Mouse (Mus musculus) cerebellum, postnatal 36 days (tissue): ENCODE data around the gene Tmem150a.

Source experiments
- DNase-seq, 2 experiments: peaks; one replicate each; pipeline ENCODE4 v3.0.0; 2021 to 2022; ENCODE audit warnings: mixed read lengths in 2 of 2

Tmem150a gene

DNA sequence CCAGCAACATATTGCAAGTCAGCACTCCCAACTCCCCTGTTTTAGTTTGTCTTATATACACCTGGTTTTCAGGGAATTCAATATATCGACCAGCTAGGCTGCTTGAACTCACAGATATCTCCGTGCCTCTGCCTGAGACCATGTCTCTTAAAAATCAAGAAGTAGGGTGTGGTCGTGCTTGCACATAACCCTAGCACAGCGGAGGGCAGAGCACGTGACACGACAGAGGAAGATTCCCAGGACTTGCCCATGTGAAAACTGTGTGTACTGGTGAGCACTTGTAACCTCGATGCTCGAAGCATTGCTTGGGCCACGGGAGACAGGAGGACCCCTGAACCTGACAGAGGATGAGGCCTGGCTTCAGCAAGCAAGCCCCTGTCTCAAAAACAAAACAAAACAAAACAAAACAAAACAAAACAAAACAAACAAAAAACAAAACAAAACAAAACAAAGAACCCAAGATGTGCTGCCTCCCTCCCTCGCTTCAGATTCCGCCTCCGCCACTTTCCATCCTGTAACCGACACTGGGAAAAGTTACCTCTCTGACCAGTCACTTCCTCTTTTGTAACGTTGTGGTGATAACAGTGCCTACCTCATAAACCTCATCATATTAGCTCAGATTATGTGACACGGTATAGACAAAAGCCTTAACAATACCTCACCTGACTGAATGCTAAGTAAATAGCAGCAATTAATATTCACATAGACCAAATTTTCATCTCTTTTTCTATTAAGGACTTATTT lies 19.7 kb downstream of the Tmem150a start:
- DNase-seq = no peak

DNA sequence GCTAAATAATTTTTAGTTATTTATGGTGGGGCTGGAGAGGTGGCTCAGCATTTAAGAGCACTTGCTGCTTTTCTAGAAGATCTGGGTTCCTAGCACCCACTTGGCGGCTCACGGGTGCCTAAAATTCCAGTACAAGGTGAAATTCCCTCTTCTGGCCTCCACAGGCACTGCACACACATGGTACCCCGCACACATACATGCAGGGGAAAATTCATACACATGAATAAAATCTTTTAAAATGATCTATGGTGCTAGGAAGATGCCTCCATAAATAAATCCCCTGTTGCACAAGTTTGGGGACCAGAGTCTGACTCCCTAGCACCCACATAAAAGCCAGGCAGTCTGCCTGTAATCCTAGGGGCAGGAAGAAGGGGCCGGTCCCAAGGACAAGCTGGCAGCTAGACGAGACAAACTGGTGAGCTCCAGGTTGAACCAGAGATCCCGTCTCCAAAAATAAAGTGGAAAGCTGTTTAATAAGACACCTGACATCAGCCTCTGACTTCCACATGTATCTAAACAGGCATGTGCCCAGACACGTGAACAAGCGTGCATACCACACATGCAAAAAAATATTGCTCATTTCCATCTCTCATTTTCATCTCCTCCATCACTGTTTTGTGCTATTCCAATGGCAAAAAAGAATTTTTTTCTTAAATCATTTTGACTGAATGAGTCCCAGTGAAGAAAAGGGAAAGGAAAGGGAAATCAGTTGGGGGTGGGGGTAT lies 23.4 kb downstream of the Tmem150a start:
- no peak for DNase-seq

DNA sequence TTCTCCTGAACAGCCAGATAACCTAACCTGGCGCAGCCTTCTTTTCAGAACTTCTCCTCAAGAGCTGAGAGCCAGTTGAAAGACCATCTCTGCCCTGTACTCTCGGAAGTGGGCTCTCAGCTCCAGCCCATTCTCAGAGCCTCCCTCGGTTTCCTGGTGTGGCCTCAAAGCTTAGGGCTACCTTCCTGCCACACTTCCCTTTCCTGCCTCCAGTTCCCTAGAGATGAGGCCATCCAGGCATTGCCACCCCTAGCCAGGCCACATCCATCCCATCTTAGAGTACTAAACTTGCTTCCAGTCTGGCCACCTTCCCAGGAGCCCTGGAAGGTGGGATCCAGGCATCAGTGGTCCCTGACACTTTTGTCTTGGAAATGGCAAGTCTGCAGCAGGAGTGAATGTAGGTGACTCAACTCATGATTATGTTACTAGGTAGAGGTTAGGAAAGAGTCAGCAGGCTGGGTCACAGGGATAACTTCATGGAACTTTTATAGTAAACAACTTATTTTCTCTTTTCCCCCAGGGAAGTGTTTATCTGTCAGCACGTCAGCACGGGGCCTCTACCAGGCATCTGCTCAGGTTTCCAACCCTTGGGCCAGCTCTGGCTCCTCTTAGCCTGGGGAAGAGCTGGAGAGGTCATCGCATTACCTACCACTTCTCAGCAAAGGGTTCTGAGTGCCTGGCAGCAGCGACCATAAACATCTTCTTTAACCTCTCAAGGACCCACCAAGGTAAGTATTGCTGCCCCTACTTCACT lies 24.3 kb downstream of the Tmem150a start:
- DNase-seq = no peak

DNA sequence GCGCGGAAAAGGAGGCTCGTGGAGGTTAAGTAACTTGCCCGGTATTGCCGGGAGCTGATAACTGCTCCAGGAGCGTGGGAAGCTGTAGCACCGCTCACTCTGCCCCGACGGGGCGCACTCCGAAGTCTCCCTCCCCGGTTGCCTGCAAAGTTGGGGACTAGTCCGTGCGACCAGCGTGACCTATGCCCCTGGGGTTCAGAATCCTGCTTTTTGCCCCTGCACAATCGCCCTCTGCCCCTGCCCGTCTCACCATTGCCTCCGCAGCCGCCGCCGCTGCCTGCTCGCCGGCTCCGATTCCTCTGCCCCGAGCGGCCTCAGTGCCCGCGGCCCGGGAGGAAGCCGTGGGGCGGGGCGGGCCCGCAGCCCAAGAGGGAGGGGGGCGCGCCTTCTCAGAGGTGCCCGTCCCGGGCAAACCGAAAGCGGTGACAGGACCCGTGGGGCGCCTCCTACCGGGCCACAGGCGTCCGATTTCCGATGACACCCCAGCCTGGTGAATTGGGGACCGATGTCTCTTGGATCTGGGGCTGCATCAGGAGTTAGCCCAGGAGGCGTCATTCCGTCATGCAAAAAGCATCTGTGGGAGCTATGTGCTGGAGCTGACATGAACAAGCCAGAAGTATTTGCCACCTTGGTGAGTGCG lies 25.0 kb downstream of the Tmem150a start, which contains the start of gene Vamp5:
Vamp5 (minus strand) TSS at position 338 of the 640 bp plus-strand sequence.
- DNase-seq = peak in 1 of 2 experiments; percentile 35

DNA sequence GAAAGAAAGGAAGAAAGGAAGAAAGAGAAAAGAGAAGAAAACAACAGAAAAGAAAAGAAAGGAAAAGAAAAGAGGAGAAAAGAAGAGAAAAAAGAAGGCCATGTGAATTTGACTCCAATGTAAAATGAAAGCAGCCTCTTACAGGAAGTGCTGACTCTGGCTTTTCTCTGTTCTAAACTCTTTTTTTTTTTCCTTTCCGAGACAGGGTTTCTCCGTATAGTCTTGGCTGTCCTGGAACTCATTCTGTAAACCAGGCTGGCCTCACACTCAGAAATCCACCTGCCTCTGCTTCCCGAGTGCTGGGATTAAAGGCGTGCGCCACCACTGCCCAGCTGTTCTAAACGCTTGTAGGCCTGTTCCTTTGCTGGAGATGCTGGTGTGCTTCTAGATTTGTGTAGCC lies 27.2 kb downstream of the Tmem150a start:
- no peak for DNase-seq

DNA sequence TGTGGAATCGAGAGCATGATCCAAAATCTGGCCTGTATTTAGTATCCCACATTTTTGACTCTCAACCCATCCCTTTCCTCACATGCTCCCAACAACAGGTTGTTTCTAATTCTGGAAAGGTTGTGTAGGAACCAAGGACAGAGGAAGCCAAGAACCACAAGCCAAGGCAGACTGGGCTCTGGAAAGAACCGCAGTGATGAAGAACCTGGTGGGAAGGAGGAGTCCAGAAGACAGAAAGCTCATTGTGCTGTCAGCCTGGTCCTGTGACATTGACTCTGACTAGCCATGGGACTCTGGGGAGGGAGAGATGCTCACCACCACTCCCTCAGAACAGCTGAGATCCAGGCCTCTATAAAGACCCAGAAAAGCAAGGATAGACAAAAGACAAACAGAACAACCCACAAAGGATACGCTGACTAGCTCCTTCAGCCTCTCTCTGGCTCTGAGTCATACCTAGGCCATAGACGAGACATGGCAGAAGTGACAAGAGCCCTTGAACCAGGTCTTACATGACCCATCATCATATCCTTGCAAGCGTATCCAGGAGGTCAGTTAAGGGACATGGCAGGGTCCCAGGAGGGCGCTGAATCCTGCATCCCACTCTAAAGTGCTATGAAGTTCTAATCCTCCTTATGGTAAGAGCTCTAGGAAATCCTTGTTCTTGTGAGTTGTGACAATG lies 28.0 kb downstream of the Tmem150a start:
- no peak for DNase-seq

DNA sequence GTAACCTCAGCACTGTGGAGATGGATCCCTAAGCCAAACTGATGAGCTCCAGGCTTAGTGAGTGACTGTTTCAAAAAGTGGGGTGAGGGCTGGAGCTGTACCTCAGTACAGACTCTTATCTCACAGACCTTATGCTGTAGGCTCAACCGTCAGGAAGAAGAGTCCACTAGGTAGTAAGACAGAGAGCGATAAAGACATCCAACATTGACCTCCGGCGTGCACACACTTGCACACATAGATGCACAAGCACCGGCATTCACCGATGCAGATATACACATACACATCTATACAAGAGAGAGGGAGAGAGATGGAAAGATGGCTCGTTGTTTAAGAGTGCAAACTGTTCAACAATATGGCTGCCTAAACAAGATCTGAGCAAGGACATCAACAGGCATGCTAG lies 28.7 kb downstream of the Tmem150a start:
- DNase-seq = no peak

DNA sequence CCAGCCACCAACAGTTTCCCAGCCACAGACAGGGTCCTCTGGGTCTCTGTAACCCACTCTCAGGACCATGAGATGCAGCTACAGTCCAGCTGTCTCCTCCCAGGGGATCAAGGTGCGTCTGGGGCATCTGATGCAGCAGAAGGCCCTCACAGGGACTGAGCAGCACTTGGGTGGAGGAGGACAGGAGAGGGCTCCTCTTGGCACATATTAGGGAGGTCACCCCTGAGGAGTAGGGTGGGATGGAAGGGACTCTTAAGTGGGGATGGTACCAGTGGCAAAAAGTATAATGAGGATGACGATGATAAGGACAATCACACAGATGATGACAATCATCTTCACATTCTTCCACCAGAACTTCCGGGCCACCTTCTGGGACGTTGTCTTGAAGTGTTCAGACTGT lies 30.0 kb downstream of the Tmem150a start:
- no peak for DNase-seq

DNA sequence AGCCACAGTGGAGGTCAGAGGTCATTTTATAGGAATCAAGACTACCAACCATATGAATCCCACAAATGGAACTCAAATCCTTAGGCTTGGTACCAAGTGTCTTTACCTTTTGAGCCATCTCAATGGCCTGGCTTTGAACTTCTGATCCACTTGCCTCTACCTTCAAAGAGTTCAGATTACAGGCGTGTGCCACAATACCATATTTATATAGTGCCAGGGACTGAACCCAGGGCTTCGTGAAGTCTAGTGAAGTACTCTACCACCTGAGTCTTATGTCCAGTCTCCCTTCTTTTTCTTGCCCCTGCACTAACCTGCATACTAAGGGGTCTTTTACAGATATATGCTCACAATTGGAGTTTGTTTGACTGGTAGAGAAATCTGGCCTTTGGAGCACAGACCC lies 31.3 kb downstream of the Tmem150a start:
- DNase-seq = no peak

DNA sequence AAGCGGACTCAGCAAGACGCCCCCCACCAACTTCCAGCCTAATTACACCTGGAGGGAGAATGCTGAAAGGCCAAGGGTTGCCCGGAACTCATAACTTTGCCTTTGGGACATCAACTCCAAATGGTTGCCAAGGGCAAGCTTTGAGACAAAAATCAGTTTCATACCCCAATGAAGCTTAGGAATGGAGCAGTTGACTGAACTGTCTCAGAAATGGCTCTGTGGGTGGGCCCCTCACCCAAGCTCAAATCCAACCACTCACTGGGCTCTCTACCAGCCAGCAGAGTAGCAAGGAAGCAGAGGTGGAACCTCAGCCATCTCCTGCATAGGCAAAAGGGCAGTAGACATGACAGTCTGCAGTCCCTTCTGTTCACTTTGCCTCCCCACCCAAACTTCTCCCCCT lies 32.6 kb downstream of the Tmem150a start:
- DNase-seq = no peak

DNA sequence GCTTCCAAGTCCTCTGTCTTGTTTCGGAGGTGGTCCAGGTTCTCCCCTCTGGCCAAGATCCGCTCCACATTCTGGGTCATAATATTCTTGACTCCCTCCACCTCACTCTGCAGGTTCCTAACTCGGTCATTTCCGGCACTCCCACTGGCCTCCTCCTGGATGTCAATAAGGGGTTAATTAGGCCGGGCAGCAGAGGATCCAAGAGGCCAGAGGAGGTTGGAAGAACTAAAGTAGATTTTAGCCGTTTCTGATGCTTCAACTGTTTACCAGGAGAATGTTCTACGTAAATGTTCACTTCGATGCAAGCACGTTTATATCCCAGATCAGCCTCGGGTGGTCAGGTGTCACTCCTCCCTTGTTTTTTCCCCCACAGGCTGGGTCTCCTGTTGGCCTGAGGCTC lies 33.0 kb downstream of the Tmem150a start:
- no peak for DNase-seq

DNA sequence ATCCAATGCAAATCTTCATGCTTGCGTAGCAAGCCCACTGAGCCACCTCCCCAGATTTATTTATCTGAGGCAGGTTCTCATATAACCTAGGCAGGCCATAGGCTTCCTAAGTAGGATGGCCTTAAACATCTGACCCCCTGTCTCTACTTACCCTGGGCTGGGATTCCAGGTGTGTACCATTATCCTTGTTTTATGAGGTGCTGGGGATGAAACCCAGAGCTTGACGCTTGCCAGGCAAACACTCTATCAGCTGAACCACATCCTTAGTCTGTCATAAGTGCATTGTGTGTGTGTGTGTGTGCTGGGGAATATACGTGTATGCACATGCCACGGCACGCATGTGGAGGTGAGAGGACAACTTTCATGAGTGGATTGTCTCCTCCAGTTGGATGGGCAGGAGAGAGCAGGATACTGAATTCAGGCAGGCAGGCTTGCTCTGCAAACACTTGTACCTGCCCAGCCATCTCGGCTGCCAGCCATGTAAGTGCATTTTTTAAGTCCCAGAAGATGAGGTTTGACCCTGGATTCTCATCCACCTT lies 33.6 kb downstream of the Tmem150a start:
- no peak for DNase-seq

DNA sequence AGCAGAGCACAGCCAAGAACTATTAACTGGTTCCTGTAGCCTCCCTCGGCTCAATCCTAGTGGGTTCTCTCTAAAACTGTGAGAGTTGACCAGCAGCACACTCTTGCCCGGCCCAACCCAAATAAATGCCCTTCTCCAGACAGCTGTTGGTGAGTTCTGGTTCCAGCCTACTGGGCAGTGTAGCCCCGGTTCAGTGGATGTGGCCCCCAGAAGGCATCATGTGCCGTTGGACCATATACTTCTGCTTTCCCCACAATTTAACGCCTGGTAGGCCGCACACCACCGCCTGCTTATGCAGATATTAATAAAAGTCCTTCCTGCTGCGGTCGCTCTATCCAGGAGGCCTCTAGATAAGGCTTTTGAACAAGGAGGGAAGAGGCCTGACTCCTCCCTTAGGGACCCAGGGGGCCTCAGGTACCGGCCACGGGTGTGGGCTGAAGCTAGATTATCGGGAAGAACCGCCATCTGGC lies 34.3 kb downstream of the Tmem150a start:
- peak in 1 of 2 experiments; percentile 51 for DNase-seq

DNA sequence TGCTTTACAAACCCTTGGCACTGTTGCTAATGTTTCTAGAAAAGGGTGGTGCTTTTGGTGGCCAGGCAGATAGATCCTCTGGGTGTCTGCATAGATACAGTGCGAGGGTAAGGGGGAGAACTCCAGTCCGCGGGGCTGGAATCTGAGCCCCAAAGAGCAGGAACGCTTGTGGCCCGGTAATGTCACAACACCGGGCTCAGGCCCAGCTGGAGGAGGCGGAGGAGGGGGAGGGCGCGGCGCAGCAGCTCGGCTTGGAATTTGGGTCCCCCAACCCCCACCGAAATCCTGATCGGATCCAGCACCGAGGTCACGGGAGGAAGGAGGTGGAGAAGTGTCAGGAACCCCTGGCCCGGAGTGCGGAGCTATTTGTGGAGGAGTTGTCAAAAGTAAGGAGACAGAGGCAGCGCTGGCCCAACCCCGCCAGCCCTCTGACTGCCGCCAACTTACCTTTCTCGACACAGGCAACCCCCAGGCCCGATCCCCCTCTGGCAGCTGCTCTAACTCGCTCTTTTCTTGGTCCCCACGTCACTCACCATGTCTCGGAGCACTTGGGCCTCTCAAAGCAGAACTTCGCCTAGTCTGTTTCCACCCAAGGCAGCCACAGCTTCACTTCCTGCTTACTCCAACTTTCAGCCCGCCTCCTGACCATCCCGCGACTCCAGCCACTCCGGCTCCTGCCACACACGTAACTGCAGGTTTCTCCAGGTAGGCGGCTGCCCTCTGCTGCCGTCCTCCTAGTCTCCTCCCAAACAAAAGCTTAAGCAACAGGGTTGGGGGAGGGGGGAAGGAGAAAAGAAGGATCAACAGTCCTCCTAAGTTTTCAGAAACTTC lies 34.9 kb downstream of the Tmem150a start, which contains the start of gene Vamp8:
Vamp8 (minus strand) TSS at position 763 of the 831 bp plus-strand sequence.
- DNase-seq = peak; percentile 57 to 60

DNA sequence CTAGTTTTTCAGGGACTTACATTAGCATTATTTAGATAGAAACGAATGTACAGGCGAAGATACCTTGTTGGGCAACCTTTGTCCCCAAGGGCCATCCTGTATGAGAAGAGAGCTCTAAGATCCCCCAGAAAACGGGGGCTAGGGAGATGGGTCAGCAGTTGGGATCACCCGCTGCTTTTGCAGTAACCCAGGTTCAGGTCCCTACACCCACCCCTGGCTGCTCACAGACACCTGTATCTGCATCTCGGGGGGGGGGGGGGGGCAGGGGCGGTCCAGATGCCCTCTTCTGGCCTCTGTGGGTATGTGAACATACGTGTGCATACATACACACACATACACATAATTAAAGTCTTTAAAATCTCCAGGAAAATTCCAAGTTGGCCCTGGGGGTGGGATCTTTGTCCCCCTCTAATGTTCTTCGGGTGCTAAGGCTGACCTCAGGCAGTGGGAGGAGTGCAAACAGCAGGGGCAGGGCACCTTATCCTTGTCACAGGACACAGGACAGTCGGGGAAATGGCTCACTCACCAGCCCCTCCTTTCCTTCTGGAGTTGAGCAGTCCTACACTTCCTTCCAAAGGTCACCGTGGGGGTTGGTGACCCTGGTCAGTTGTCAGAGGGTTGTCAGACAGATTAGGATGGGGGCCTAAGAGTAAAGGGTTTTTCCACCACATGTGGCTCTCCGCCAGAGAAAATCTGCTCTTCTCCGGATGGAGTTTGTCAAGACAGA lies 35.7 kb downstream of the Tmem150a start:
- no peak for DNase-seq

DNA sequence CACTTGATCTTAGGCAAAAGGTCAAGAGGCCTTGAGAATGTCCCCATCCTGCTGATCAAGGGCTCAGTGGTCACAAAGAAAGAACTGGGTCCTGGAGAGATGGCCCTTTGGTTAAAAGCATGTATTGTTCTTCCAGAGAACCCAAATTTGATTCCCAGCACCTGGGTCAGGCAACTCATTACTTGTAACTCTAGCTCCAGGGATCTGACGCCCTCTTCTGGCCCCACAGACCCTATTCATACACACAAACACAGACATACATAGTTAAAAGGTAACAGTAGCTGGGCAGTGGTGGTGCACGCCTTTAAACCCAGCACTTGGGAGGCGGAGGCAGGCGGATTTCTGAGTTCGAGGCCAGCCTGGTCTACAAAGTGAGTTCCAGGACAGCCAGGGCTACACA lies 37.1 kb downstream of the Tmem150a start:
- DNase-seq = no peak

DNA sequence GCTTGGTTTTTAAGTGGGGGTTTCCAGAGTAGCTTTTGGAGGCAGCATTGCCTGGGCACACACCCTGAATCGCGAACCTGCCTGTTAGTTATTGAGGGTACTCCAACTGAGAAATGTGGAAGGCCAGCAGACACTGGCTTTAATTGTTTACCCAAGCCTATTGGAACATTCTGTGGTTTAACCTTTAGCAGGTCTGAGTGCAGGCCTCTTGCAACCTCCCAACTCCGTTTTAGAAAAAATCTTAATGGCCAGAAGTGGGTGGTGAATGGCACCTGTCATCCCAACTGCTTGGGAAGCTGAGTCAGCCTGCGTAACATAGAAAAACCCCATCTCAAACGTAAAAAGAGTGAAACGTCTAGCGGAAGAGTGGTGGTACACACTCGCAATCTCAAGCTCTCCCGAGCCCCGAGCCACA lies 41.6 kb downstream of the Tmem150a start:
- no peak for DNase-seq

DNA sequence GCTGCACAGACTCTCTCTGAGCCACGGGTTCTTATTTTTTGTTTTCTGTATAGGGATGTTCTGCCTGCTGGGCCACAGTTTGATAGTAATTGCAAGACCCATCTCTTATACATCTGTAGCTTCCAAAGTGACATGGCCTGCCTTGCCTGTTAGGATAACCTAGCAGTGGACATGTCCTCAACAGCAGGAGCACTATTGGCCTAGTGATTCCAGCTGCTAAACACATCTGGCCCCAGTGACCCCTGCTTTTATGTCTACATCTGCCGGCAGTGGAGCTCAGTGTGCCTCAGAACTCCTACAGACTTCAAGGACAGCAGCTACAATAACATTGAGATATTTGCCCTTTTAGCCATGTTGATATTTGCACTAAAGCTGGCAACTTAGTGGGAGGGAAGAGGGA lies 44.7 kb downstream of the Tmem150a start:
- DNase-seq = no peak

DNA sequence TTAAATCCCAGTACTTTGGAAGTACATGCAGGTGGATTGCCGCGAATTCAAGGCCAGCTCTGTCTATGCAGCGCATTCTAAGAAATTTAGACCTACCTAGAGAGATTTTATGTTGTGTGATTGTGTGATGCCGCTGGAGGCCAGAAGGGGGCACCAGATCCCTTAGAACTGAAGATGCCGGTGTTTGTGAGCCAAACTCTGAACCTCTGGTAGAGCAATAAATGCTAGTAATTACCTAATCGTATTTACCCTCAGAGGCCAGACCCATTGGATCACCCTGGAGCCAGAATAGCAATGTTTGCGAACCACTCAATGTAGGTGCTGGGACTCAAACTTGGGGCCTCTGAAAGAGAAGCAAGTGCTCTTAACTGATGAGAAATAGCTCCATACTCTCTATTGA lies 46.6 kb downstream of the Tmem150a start:
- DNase-seq = peak; percentile 69 to 81

DNA sequence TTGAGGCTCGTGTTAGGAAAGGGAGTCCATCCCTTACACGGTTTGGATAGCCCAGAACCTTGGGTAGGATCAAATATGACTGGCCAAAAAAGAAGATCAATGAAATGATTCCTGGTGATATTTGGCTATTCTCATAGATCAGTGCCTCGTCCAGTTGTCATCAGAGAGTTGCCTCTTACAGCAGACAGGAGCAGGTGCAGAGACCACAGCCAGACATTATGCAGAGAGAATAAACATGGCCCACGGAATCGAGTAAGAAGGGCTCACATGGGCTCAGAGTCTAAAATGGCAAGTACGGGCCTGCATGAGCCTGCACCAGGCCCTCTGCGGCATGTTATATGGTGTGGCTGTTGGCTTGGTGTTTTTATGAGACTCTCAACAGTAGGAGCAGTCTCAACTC lies 50.1 kb downstream of the Tmem150a start:
- DNase-seq = no peak
